Mouse (Mus musculus) liver, embryonic 13.5 days (tissue): ENCODE measurements at regions not wholly inside any gene's neighbourhood (a gene's known extent, or its start where the extent isn't known, plus 50 kb on each side); places are given as distances from the start of the nearest gene placed in this dataset.

ENCODE experiments used
- ATAC-seq: fragments of 200-750 bp; cut with Nextera tagmentation; 2 replicates; pipeline ENCODE4 v1.8.0; 2017; ENCODE audit warnings: low read depth, mild to moderate bottlenecking, moderate number of reproducible peaks, moderate library complexity
- DNase-seq: peaks from one replicate; pipeline ENCODE4 v3.0.0; 2022
- H3K27ac ChIP-seq: fragments of 300-500 bp; sonication (generic); 2 replicates; pipeline ENCODE4 v1.5.1; 2015; ENCODE audit warnings: moderate library complexity, mild to moderate bottlenecking, inconsistent platforms
- H3K27me3 ChIP-seq: fragments of 300-500 bp; sonication (generic); 2 replicates; pipeline ENCODE4 v1.6.1; 2015; ENCODE audit warnings: mild to moderate bottlenecking, inconsistent platforms
- H3K36me3 ChIP-seq: fragments of 300-500 bp; sonication (generic); 2 replicates; pipeline ENCODE4 v1.6.1; 2015; ENCODE audit warnings: mild to moderate bottlenecking, inconsistent platforms
- H3K4me1 ChIP-seq: fragments of 300-500 bp; sonication (generic); replicated peaks from 2 replicates; pipeline ENCODE4 v1.6.1; 2015; ENCODE audit warnings: inconsistent platforms
- H3K4me2 ChIP-seq: fragments of 300-500 bp; sonication (generic); 2 replicates; pipeline ENCODE4 v1.6.1; 2015; ENCODE audit warnings: inconsistent platforms, mild to moderate bottlenecking, moderate library complexity
- H3K4me3 ChIP-seq: fragments of 300-500 bp; sonication (generic); replicated peaks from 2 replicates; pipeline ENCODE4 v1.5.1; 2015; ENCODE audit warnings: mild to moderate bottlenecking, inconsistent platforms
- H3K9ac ChIP-seq: fragments of 300-500 bp; sonication (generic); 2 replicates; pipeline ENCODE4 v1.6.1; 2015; ENCODE audit warnings: mild to moderate bottlenecking, inconsistent platforms
- H3K9me3 ChIP-seq: fragments of 300-500 bp; sonication (generic); replicated peaks from 2 replicates; pipeline ENCODE4 v1.6.1; 2016; ENCODE audit warnings: inconsistent platforms
- WGBS: fragments of 180-500 bp; shearing (Covaris S2); methylation state at CpG from one replicate; pipeline ENCODE4 v1.1.7; 2015; ENCODE audit not compliant: insufficient replicate concordance; 5-methylcytosine and 5-hydroxymethylcytosine counted together

- Histone ChIP-seq H3K4me1 (no peaks in the 10 kb centered on the region), H3K9ac (no peak overlapping the region), H3K4me3 (no peak overlapping the region), H3K27me3 (no peaks in the 10 kb centered on the region), H3K27ac (no peak overlapping the region), H3K36me3 (no peaks in the 10 kb centered on the region), H3K4me2 (no peak overlapping the region), H3K9me3 (no peaks in the 10 kb centered on the region)
- DNase-seq (no peak), ATAC-seq (no peak)
- 43% methylated on average over 1 of the region's 1 CpGs for WGBS
Observed at GRCm38 (mm10) chr5:39110336-39110735, 233.7 kb upstream of the Clnk start.

- no peak for DNase-seq
- 65% methylated on average over 3 of the region's 3 CpGs for WGBS
- Histone ChIP-seq H3K9ac (no peak overlapping the region), H3K27me3 (no peaks in the 10 kb centered on the region), H3K4me3 (no peak overlapping the region), H3K4me1 (no peaks in the 10 kb centered on the region), H3K4me2 (no peak overlapping the region), H3K36me3 (no peaks in the 10 kb centered on the region), H3K27ac (no peak overlapping the region), H3K9me3 (no peaks in the 10 kb centered on the region)
- ATAC-seq, result no peak
Observed at GRCm38 (mm10) chr5:39109526-39109925, 232.9 kb upstream of the Clnk start.

- no peaks in the 10 kb centered on the region for H3K9me3 ChIP-seq
- 38% methylated on average over 5 of the region's 5 CpGs for WGBS
- H3K4me1 ChIP-seq, result no peaks in the 10 kb centered on the region
- DNase-seq, result no peak
- no peak overlapping the region for H3K4me2 ChIP-seq
- H3K27me3 ChIP-seq, result no peaks in the 10 kb centered on the region
- no peak overlapping the region for H3K4me3 ChIP-seq
- no peak for ATAC-seq
- no peaks in the 10 kb centered on the region for H3K36me3 ChIP-seq
- no peak overlapping the region for H3K27ac ChIP-seq
- H3K9ac ChIP-seq, result no peak overlapping the region
Observed at GRCm38 (mm10) chr5:39099113-39099512, 222.5 kb upstream of the Clnk start.

- Histone ChIP-seq H3K9ac (no peak overlapping the region), H3K36me3 (no peaks in the 10 kb centered on the region), H3K27me3 (no peaks in the 10 kb centered on the region), H3K4me1 (no peaks in the 10 kb centered on the region), H3K27ac (no peak overlapping the region), H3K9me3 (no peaks in the 10 kb centered on the region), H3K4me2 (no peak overlapping the region), H3K4me3 (no peak overlapping the region)
- WGBS, result 49% methylated on average over 3 of the region's 3 CpGs
- no peak for DNase-seq
- no peak for ATAC-seq
Observed at GRCm38 (mm10) chr5:39094875-39095274, 218.3 kb upstream of the Clnk start.

- Histone ChIP-seq H3K4me3 (no peak overlapping the region), H3K4me1 (no peaks in the 10 kb centered on the region), H3K27me3 (no peaks in the 10 kb centered on the region), H3K9me3 (no peaks in the 10 kb centered on the region), H3K4me2 (no peak overlapping the region), H3K36me3 (no peaks in the 10 kb centered on the region), H3K27ac (no peak overlapping the region), H3K9ac (no peak overlapping the region)
- 46% methylated on average over 11 of the region's 11 CpGs for WGBS
- DNase-seq (no peak), ATAC-seq (no peak)
Observed at GRCm38 (mm10) chr5:39076555-39077178, 200.1 kb upstream of the Clnk start.

GRCm38 (mm10) chr5:39069683-39070082, 193.1 kb upstream of the Clnk start:
- Histone ChIP-seq H3K4me2 (no peak overlapping the region), H3K4me3 (no peak overlapping the region), H3K4me1 (no peaks in the 10 kb centered on the region), H3K27me3 (no peaks in the 10 kb centered on the region), H3K9ac (no peak overlapping the region), H3K36me3 (no peaks in the 10 kb centered on the region), H3K27ac (no peak overlapping the region), H3K9me3 (no peaks in the 10 kb centered on the region)
- DNase-seq (no peak), ATAC-seq (no peak)
- WGBS, result 55% methylated on average over 3 of the region's 3 CpGs

GRCm38 (mm10) chr5:39063061-39063460, 186.4 kb upstream of the Clnk start:
- WGBS, result 65% methylated on average over 3 of the region's 3 CpGs
- Histone ChIP-seq H3K36me3 (no peaks in the 10 kb centered on the region), H3K27me3 (no peaks in the 10 kb centered on the region), H3K4me1 (no peaks in the 10 kb centered on the region), H3K27ac (no peak overlapping the region), H3K4me3 (no peak overlapping the region), H3K9ac (no peak overlapping the region), H3K4me2 (no peak overlapping the region), H3K9me3 (no peaks in the 10 kb centered on the region)
- no peak for DNase-seq
- no peak for ATAC-seq

GRCm38 (mm10) chr5:39052490-39053250, 176.1 kb upstream of the Clnk start:
- no peak overlapping the region for H3K4me3 ChIP-seq
- H3K27me3 ChIP-seq, result no peaks in the 10 kb centered on the region
- DNase-seq (no peak), ATAC-seq (no peak)
- no peaks in the 10 kb centered on the region for H3K9me3 ChIP-seq
- H3K4me1 ChIP-seq, result no peaks in the 10 kb centered on the region
- no peak overlapping the region for H3K27ac ChIP-seq
- no peak overlapping the region for H3K4me2 ChIP-seq
- 68% methylated on average over 8 of the region's 8 CpGs for WGBS
- H3K9ac ChIP-seq, result no peak overlapping the region
- no peaks in the 10 kb centered on the region for H3K36me3 ChIP-seq

GRCm38 (mm10) chr5:39050512-39050911, 173.9 kb upstream of the Clnk start:
- no peak overlapping the region for H3K9ac ChIP-seq
- WGBS, result 61% methylated on average over 3 of the region's 3 CpGs
- no peak for DNase-seq
- ATAC-seq, result no peak
- no peak overlapping the region for H3K4me2 ChIP-seq
- H3K4me3 ChIP-seq, result no peak overlapping the region
- H3K36me3 ChIP-seq, result no peaks in the 10 kb centered on the region
- no peaks in the 10 kb centered on the region for H3K27me3 ChIP-seq
- H3K27ac ChIP-seq, result no peak overlapping the region
- H3K4me1 ChIP-seq, result no peaks in the 10 kb centered on the region
- no peaks in the 10 kb centered on the region for H3K9me3 ChIP-seq

GRCm38 (mm10) chr5:39049141-39049540, 172.5 kb upstream of the Clnk start:
- ATAC-seq (no peak), DNase-seq (no peak)
- 41% methylated on average over 2 of the region's 2 CpGs for WGBS
- no peak overlapping the region for H3K9ac ChIP-seq
- H3K4me1 ChIP-seq, result no peaks in the 10 kb centered on the region
- H3K4me2 ChIP-seq, result no peak overlapping the region
- H3K4me3 ChIP-seq, result no peak overlapping the region
- H3K36me3 ChIP-seq, result no peaks in the 10 kb centered on the region
- no peaks in the 10 kb centered on the region for H3K27me3 ChIP-seq
- H3K9me3 ChIP-seq, result no peaks in the 10 kb centered on the region
- no peak overlapping the region for H3K27ac ChIP-seq

GRCm38 (mm10) chr5:39040467-39040866, 163.9 kb upstream of the Clnk start:
- ATAC-seq, result no peak
- no peaks in the 10 kb centered on the region for H3K27me3 ChIP-seq
- H3K4me2 ChIP-seq, result no peak overlapping the region
- no peak overlapping the region for H3K27ac ChIP-seq
- H3K9me3 ChIP-seq, result no peaks in the 10 kb centered on the region
- WGBS, result 66% methylated on average over 2 of the region's 2 CpGs
- H3K4me1 ChIP-seq, result no peaks in the 10 kb centered on the region
- no peak for DNase-seq
- H3K4me3 ChIP-seq, result no peak overlapping the region
- H3K36me3 ChIP-seq, result no peaks in the 10 kb centered on the region
- H3K9ac ChIP-seq, result no peak overlapping the region

GRCm38 (mm10) chr5:39023241-39023640, 146.6 kb upstream of the Clnk start:
- Histone ChIP-seq H3K9me3 (no peaks in the 10 kb centered on the region), H3K4me2 (no peak overlapping the region), H3K9ac (no peak overlapping the region), H3K4me3 (no peak overlapping the region), H3K36me3 (no peaks in the 10 kb centered on the region), H3K4me1 (no peaks in the 10 kb centered on the region), H3K27me3 (no peaks in the 10 kb centered on the region), H3K27ac (no peak overlapping the region)
- ATAC-seq (no peak), DNase-seq (no peak)
- WGBS, result 66% methylated on average over 4 of the region's 4 CpGs
